Mouse (Mus musculus): ENCODE results near the gene Tmem151b.
A peak's percentile ranks its signal among the peaks of the same experiment; 100 is the strongest.

Tmem151b gene

GRCm38 (mm10) chr17:45563655-45564530 lies 14.4 kb upstream of the Tmem151b start, which contains the start of gene Slc35b2:
TSS of gene Slc35b2 (plus strand) at chr17:45563874.
- peak; percentile 96 to 97 for DNase-seq

GRCm38 (mm10) chr17:45563216-45563615 lies 13.7 kb upstream of the Tmem151b start:
- no peak for DNase-seq

- peak in 1 of 2 experiments; percentile 3 for DNase-seq
Observed at GRCm38 (mm10) chr17:45559732-45560525, 10.5 kb upstream of the Tmem151b start.

- DNase-seq = peak in 1 of 2 experiments; percentile 7
Observed at GRCm38 (mm10) chr17:45557998-45558862, 8.8 kb upstream of the Tmem151b start.

- peak in 1 of 2 experiments; percentile 7 for DNase-seq
Observed at GRCm38 (mm10) chr17:45557246-45557824, 7.9 kb upstream of the Tmem151b start.

- DNase-seq = peak in 1 of 2 experiments; percentile 16
Observed at GRCm38 (mm10) chr17:45556514-45557245, 7.2 kb upstream of the Tmem151b start.

- DNase-seq = no peak
Observed at GRCm38 (mm10) chr17:45556107-45556489, 6.6 kb upstream of the Tmem151b start.

GRCm38 (mm10) chr17:45555452-45556106 lies 6.1 kb upstream of the Tmem151b start, which contains the start of gene Nfkbie:
TSS of gene Nfkbie (plus strand) at chr17:45555703.
- peak; percentile 94 to 97 for DNase-seq

GRCm38 (mm10) chr17:45554420-45554819 lies 4.9 kb upstream of the Tmem151b start:
- DNase-seq = no peak

GRCm38 (mm10) chr17:45553065-45553464 lies 3.6 kb upstream of the Tmem151b start:
- no peak for DNase-seq

- DNase-seq = peak; percentile 65 to 85
Observed at GRCm38 (mm10) chr17:45551816-45552451, 2.5 kb upstream of the Tmem151b start.

- no peak for DNase-seq
Observed at GRCm38 (mm10) chr17:45551249-45551796, 1.8 kb upstream of the Tmem151b start.

- DNase-seq = no peak
Observed at GRCm38 (mm10) chr17:45550253-45550652, 776 bp upstream of the Tmem151b start.

- DNase-seq = no peak
Observed at GRCm38 (mm10) chr17:45548541-45549512, 650 bp downstream of the Tmem151b start.

- no peak for DNase-seq
Observed at GRCm38 (mm10) chr17:45547461-45548190, 1.9 kb downstream of the Tmem151b start.

- DNase-seq = no peak
Observed at GRCm38 (mm10) chr17:45546941-45547340, 2.5 kb downstream of the Tmem151b start.

- DNase-seq = no peak
Observed at GRCm38 (mm10) chr17:45545278-45545961, 4.1 kb downstream of the Tmem151b start.

All from lung, postnatal 4 days (tissue).